ENCODE assay signal across 9 mouse cellular contexts in the genomic region with DNA sequence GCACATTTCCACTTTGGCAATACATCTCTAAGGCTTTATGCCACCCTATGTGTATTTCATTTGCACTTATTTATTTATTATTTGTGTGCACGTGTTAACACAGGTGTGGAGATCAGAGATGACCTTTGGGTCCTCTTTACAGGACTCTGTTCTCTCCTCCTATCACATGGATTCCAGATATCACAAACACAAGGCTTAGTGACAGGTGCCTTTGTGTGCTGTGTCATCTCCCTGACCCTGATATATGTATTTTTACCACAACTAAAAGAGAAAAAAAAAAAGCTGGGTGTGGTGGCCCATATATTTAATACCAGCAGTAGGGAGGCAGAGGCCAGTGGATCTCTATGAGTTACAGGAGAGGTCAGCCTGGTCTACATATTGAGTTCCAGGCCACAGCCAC. TPM values are rescaled to one million over a fixed set of nuclear protein-coding genes. Genes with fewer than 3 reads are reported as not detected.
DNase-seq lines count a peak whose midpoint lies in the region; ATAC-seq and TF ChIP-seq lines count a peak whose summit lies in the region.
"Had no signal": no experiment of that assay in that cellular context is flagged by ENCODE, and none has a peak within 500 bp of the region (broad histone marks: within the 10 kb centered on the region; RNA-seq: fewer than 3 reads in every experiment).

No protein-coding gene starts in this region.

- TF ChIP-seq CTCF in lung, embryonic 14.5 days (IDR thresholded peaks at IDR 0.05; ENCODE audit: low read depth): no peak
- no peak for TF ChIP-seq CTCF in lung, adult 2 months (IDR thresholded peaks at IDR 0.05; ENCODE audit: insufficient read depth, low read length)

- peak overlapping the region; percentile 29; the same call in 1 of the 2 replicates for H3K4me3 ChIP-seq in lung, embryonic 14.5 days (ENCODE audit: low read depth, low read length)
- H3K4me3 ChIP-seq in lung, adult 2 months (replicated peaks; ENCODE audit: extremely low read depth, low read depth, low read length): no peak overlapping the region
- H3K4me3 ChIP-seq in forebrain, embryonic 12.5 days (replicated peaks): no peak overlapping the region
- H3K4me3 ChIP-seq in limb, embryonic 12.5 days (replicated peaks): no peak overlapping the region
- peak overlapping the region; percentile 37; the same call in 1 of the 2 replicates for H3K4me3 ChIP-seq in neural tube, embryonic 13.5 days

- H3K9me3 ChIP-seq in lung, embryonic 14.5 days (ENCODE audit: low read depth, low read length): no peaks in the 10 kb centered on the region
- no peaks in the 10 kb centered on the region for H3K9me3 ChIP-seq in forebrain, embryonic 12.5 days
- H3K9me3 ChIP-seq in limb, embryonic 12.5 days: no peaks in the 10 kb centered on the region
- no peaks in the 10 kb centered on the region for H3K9me3 ChIP-seq in neural tube, embryonic 13.5 days

- peak overlapping the region; percentile 60 for H3K9ac ChIP-seq in lung, embryonic 14.5 days
- H3K9ac ChIP-seq in forebrain, embryonic 12.5 days: peak overlapping the region; percentile 61; the same call in 1 of the 2 replicates
- no peak overlapping the region for H3K9ac ChIP-seq in limb, embryonic 12.5 days (replicated peaks)
- peak overlapping the region; percentile 75 for H3K9ac ChIP-seq in neural tube, embryonic 13.5 days

- intact Hi-C loops in left cerebral cortex, postnatal 4 days (cut with DNase I): no loop called here

- H3K27me3 ChIP-seq in lung, embryonic 14.5 days (ENCODE audit: insufficient read depth, low read length): no peaks in the 10 kb centered on the region
- H3K27me3 ChIP-seq in forebrain, embryonic 12.5 days: no peaks in the 10 kb centered on the region
- H3K27me3 ChIP-seq in limb, embryonic 12.5 days: no peaks in the 10 kb centered on the region
- no peaks in the 10 kb centered on the region for H3K27me3 ChIP-seq in neural tube, embryonic 13.5 days

- peak overlapping the region; percentile 94; the same call in 1 of the 2 replicates for H3K27ac ChIP-seq in lung, embryonic 14.5 days (ENCODE audit: low read depth)
- H3K27ac ChIP-seq in forebrain, embryonic 12.5 days: peak overlapping the region; percentile 95
- H3K27ac ChIP-seq in limb, embryonic 12.5 days: peak overlapping the region; percentile 95; the same call in 1 of the 2 replicates
- H3K27ac ChIP-seq in neural tube, embryonic 13.5 days (replicated peaks): peak overlapping the region; percentile 97

- H3K4me1 ChIP-seq in lung, embryonic 14.5 days (ENCODE audit: insufficient read depth): 0 out of 2 replicates have a peak, but pooled peaks cover 2% of the 10 kb centered on the region
- peaks cover 2% of the 10 kb centered on the region; the same call in 1 of the 2 replicates for H3K4me1 ChIP-seq in lung, adult 2 months (ENCODE audit: control insufficient read depth, insufficient read depth, low read length)
- peaks cover 21% of the 10 kb centered on the region for H3K4me1 ChIP-seq in forebrain, embryonic 12.5 days
- H3K4me1 ChIP-seq in limb, embryonic 12.5 days (replicated peaks): peaks cover 24% of the 10 kb centered on the region
- peaks cover 21% of the 10 kb centered on the region for H3K4me1 ChIP-seq in neural tube, embryonic 13.5 days (replicated peaks)

- no peaks in the 10 kb centered on the region for H3K36me3 ChIP-seq in lung, embryonic 14.5 days (ENCODE audit: insufficient read depth)
- no peaks in the 10 kb centered on the region for H3K36me3 ChIP-seq in forebrain, embryonic 12.5 days (replicated peaks)
- no peaks in the 10 kb centered on the region for H3K36me3 ChIP-seq in limb, embryonic 12.5 days
- no peaks in the 10 kb centered on the region for H3K36me3 ChIP-seq in neural tube, embryonic 13.5 days

- no peak for TF ChIP-seq POLR2A in lung, adult 2 months (IDR thresholded peaks at IDR 0.05; ENCODE audit: borderline replicate concordance, extremely low read depth, low read depth, low read length)

- 36% methylated on average over 1 of the region's 1 CpGs for WGBS in lung, embryonic 14.5 days
- WGBS in lung, adult 2 months: 59% methylated on average over 1 of the region's 1 CpGs
- WGBS in forebrain, embryonic 12.5 days: 74% methylated on average over 1 of the region's 1 CpGs
- WGBS in limb, embryonic 12.5 days: 87% methylated on average over 1 of the region's 1 CpGs
- WGBS in neural tube, embryonic 13.5 days: 75% methylated on average over 1 of the region's 1 CpGs

- H3K4me2 ChIP-seq in lung, embryonic 14.5 days: peak overlapping the region; percentile 66
- H3K4me2 ChIP-seq in forebrain, embryonic 12.5 days: peak overlapping the region; percentile 59
- H3K4me2 ChIP-seq in limb, embryonic 12.5 days: peak overlapping the region; percentile 58
- peak overlapping the region; percentile 56 for H3K4me2 ChIP-seq in neural tube, embryonic 13.5 days

- no peak for DNase-seq in lung, embryonic 14.5 days
- no peak for DNase-seq in lung, adult 2 months
- DNase-seq in left cerebral cortex, postnatal 4 days: no peak
- no peak for DNase-seq in adrenal gland, postnatal 36 days
- DNase-seq in adrenal gland, adult 8-10 months: no peak

- ATAC-seq in lung, embryonic 14.5 days (ENCODE audit: insufficient read depth): no peak
- ATAC-seq in forebrain, embryonic 12.5 days (ENCODE audit: low FRiP score): no peak
- no peak for ATAC-seq in limb, embryonic 12.5 days (ENCODE audit: insufficient number of reproducible peaks, insufficient read depth, low FRiP score, low TSS enrichment, low read depth)
- no peak for ATAC-seq in neural tube, embryonic 13.5 days (ENCODE audit: low read depth)

RNA-seq across cellular contexts. Expression of gene Rbp7, which starts 10.3 kb away (rescaled TPM):
- polyA plus RNA-seq in lung, embryonic 14.5 days (2014; fragmentation: Nextera tagmentation; extraction: Ambion mirVana): 1.4 and 1.7 TPM in 2 replicates
- polyA plus RNA-seq in lung, adult 2 months (2012; rRNA removed): 2.1 and 2.2 TPM in 2 replicates
- polyA plus RNA-seq in forebrain, embryonic 12.5 days (2016; fragmentation: Nextera tagmentation; extraction: Ambion mirVana): not detected in 2 replicates
- not detected in 2 replicates for polyA plus RNA-seq in limb, embryonic 12.5 days (2016; fragmentation: Nextera tagmentation; extraction: Ambion mirVana)
- polyA plus RNA-seq in neural tube, embryonic 13.5 days (2015; fragmentation: Nextera tagmentation; extraction: Ambion mirVana): not detected in 2 replicates
- not detected for total RNA-seq in left cerebral cortex, postnatal 4 days (2021)
- total RNA-seq in adrenal gland, postnatal 36 days (2021): 10 to 100 TPM; 16.5 to 67.6 TPM
- 10 to 100 TPM in 1 of 4 experiments, 1 to 10 TPM in 3; 3.0 to 12.9 (median 7.2) TPM for total RNA-seq in adrenal gland, adult 8-10 months (2022)

RNA-seq across cellular contexts. Expression of gene Ube4b, which starts 17.9 kb away (rescaled TPM):
- polyA plus RNA-seq in lung, embryonic 14.5 days (2014; fragmentation: Nextera tagmentation; extraction: Ambion mirVana): 40.0 and 41.3 TPM in 2 replicates
- 51.0 and 53.3 TPM in 2 replicates for polyA plus RNA-seq in lung, adult 2 months (2012; rRNA removed)
- 68.9 and 76.0 TPM in 2 replicates for polyA plus RNA-seq in forebrain, embryonic 12.5 days (2016; fragmentation: Nextera tagmentation; extraction: Ambion mirVana)
- 55.1 and 67.3 TPM in 2 replicates for polyA plus RNA-seq in limb, embryonic 12.5 days (2016; fragmentation: Nextera tagmentation; extraction: Ambion mirVana)
- polyA plus RNA-seq in neural tube, embryonic 13.5 days (2015; fragmentation: Nextera tagmentation; extraction: Ambion mirVana): 58.2 and 67.6 TPM in 2 replicates
- total RNA-seq in left cerebral cortex, postnatal 4 days (2021): 100 to 1,000 TPM; 122 to 134 TPM
- total RNA-seq in adrenal gland, postnatal 36 days (2021): 10 to 100 TPM; 65.8 to 85.7 TPM
- 100 to 1,000 TPM in 1 of 4 experiments, 10 to 100 TPM in 3; 77.8 to 102 (median 91.0) TPM for total RNA-seq in adrenal gland, adult 8-10 months (2022)

RNA-seq across cellular contexts. Expression of gene Tmem274, which starts 32.7 kb away (rescaled TPM):
- 0.32 TPM in 1 of 2 replicates, not detected in the other for polyA plus RNA-seq in lung, embryonic 14.5 days (2014; fragmentation: Nextera tagmentation; extraction: Ambion mirVana)
- polyA plus RNA-seq in lung, adult 2 months (2012; rRNA removed): not detected in 2 replicates
- polyA plus RNA-seq in forebrain, embryonic 12.5 days (2016; fragmentation: Nextera tagmentation; extraction: Ambion mirVana): 0.55 and 0.69 TPM in 2 replicates
- 0.36 and 0.50 TPM in 2 replicates for polyA plus RNA-seq in limb, embryonic 12.5 days (2016; fragmentation: Nextera tagmentation; extraction: Ambion mirVana)
- not detected in 2 replicates for polyA plus RNA-seq in neural tube, embryonic 13.5 days (2015; fragmentation: Nextera tagmentation; extraction: Ambion mirVana)
- total RNA-seq in left cerebral cortex, postnatal 4 days (2021): not detected
- total RNA-seq in adrenal gland, postnatal 36 days (2021): not detected
- not detected for total RNA-seq in adrenal gland, adult 8-10 months (2022)
- polyA plus RNA-seq: kidney, adult 2 months had no signal

RNA-seq across cellular contexts. Expression of gene Nmnat1, which starts 40.5 kb away (rescaled TPM):
- polyA plus RNA-seq in lung, embryonic 14.5 days (2014; fragmentation: Nextera tagmentation; extraction: Ambion mirVana): 12.0 and 12.5 TPM in 2 replicates
- polyA plus RNA-seq in lung, adult 2 months (2012; rRNA removed): 4.1 and 4.5 TPM in 2 replicates
- polyA plus RNA-seq in forebrain, embryonic 12.5 days (2016; fragmentation: Nextera tagmentation; extraction: Ambion mirVana): 14.3 and 14.7 TPM in 2 replicates
- 10.9 and 11.0 TPM in 2 replicates for polyA plus RNA-seq in limb, embryonic 12.5 days (2016; fragmentation: Nextera tagmentation; extraction: Ambion mirVana)
- 8.7 and 11.0 TPM in 2 replicates for polyA plus RNA-seq in neural tube, embryonic 13.5 days (2015; fragmentation: Nextera tagmentation; extraction: Ambion mirVana)
- 1 to 10 TPM; 5.9 to 6.0 TPM for total RNA-seq in left cerebral cortex, postnatal 4 days (2021)
- total RNA-seq in adrenal gland, postnatal 36 days (2021): 10 to 100 TPM; 16.4 to 17.8 TPM
- 10 to 100 TPM; 14.8 to 19.5 (median 17.8) TPM for total RNA-seq in adrenal gland, adult 8-10 months (2022)

RNA-seq across cellular contexts. Expression of gene Lzic, which starts 40.6 kb away (rescaled TPM):
- polyA plus RNA-seq in lung, embryonic 14.5 days (2014; fragmentation: Nextera tagmentation; extraction: Ambion mirVana): 51.1 and 52.8 TPM in 2 replicates
- polyA plus RNA-seq in lung, adult 2 months (2012; rRNA removed): 9.6 and 11.6 TPM in 2 replicates
- 48.9 and 53.6 TPM in 2 replicates for polyA plus RNA-seq in forebrain, embryonic 12.5 days (2016; fragmentation: Nextera tagmentation; extraction: Ambion mirVana)
- polyA plus RNA-seq in limb, embryonic 12.5 days (2016; fragmentation: Nextera tagmentation; extraction: Ambion mirVana): 58.1 and 62.3 TPM in 2 replicates
- polyA plus RNA-seq in neural tube, embryonic 13.5 days (2015; fragmentation: Nextera tagmentation; extraction: Ambion mirVana): 44.7 and 47.7 TPM in 2 replicates
- 10 to 100 TPM; 63.7 to 66.2 TPM for total RNA-seq in left cerebral cortex, postnatal 4 days (2021)
- 10 to 100 TPM; 28.5 to 29.3 TPM for total RNA-seq in adrenal gland, postnatal 36 days (2021)
- 10 to 100 TPM; 19.9 to 25.1 (median 24.1) TPM for total RNA-seq in adrenal gland, adult 8-10 months (2022)

Comparison
In these comparisons a context has a peak if more than half of its experiments do, and no peak if none do; other contexts are left out.
1. H3K4me3 ChIP-seq: peak in lung, embryonic 14.5 days (single experiment) and neural tube, embryonic 13.5 days (single experiment); none in lung, adult 2 months (single experiment), forebrain, embryonic 12.5 days (single experiment) and limb, embryonic 12.5 days (single experiment).
2. Peak in every context shown above with its lines, with median percentiles within 50 percentile points of each other: H3K27ac ChIP-seq and H3K4me2 ChIP-seq.